Mouse (Mus musculus): ENCODE measurements at regions not wholly inside any gene's neighbourhood (a gene's known extent, or its start where the extent isn't known, plus 50 kb on each side); places are given as distances from the start of the nearest gene placed in this dataset.

GRCm38 (mm10) chr17:80796790-80797189, 68.5 kb upstream of the Map4k3 start:
- Histone ChIP-seq H3K27ac (replicated peaks; ENCODE audit: low read depth, low read length) (no peak overlapping the region), H3K4me2 (ENCODE audit: low read depth, severe bottlenecking) (no peak overlapping the region), H3K9me3 (ENCODE audit: control insufficient read depth, low read length) (no peaks in the 10 kb centered on the region), H3K27me3 (ENCODE audit: control insufficient read depth, insufficient read depth, low read length) (no peaks in the 10 kb centered on the region), H3K4me1 (ENCODE audit: control insufficient read depth, insufficient read depth, low read length) (peaks cover 5% of the 10 kb centered on the region), H3K4me3 (ENCODE audit: low read depth, low read length) (no peak overlapping the region), H3K36me3 (ENCODE audit: control insufficient read depth, insufficient read depth, low read length) (no peaks in the 10 kb centered on the region), H3K9ac (ENCODE audit: low read length) (no peak overlapping the region)
- DNase-seq (ENCODE audit: low spot score), result no peak
- no peak for ATAC-seq (ENCODE audit: insufficient number of reproducible peaks, low FRiP score, low TSS enrichment, low read depth)
- 86% methylated on average over 5 of the region's 5 CpGs for WGBS

GRCm38 (mm10) chr17:80796386-80796785, 68.1 kb upstream of the Map4k3 start:
- DNase-seq (ENCODE audit: low spot score) (no peak), ATAC-seq (ENCODE audit: insufficient number of reproducible peaks, low FRiP score, low TSS enrichment, low read depth) (no peak)
- H3K9ac ChIP-seq (ENCODE audit: low read length), result no peak overlapping the region
- no peak overlapping the region for H3K4me3 ChIP-seq (ENCODE audit: low read depth, low read length)
- no peak overlapping the region for H3K4me2 ChIP-seq (ENCODE audit: low read depth, severe bottlenecking)
- H3K9me3 ChIP-seq (ENCODE audit: control insufficient read depth, low read length), result no peaks in the 10 kb centered on the region
- H3K27ac ChIP-seq (replicated peaks; ENCODE audit: low read depth, low read length), result no peak overlapping the region
- H3K27me3 ChIP-seq (ENCODE audit: control insufficient read depth, insufficient read depth, low read length), result no peaks in the 10 kb centered on the region
- H3K36me3 ChIP-seq (ENCODE audit: control insufficient read depth, insufficient read depth, low read length), result no peaks in the 10 kb centered on the region
- H3K4me1 ChIP-seq (ENCODE audit: control insufficient read depth, insufficient read depth, low read length), result peaks cover 2% of the 10 kb centered on the region
- 87% methylated on average over 8 of the region's 8 CpGs for WGBS

- Histone ChIP-seq H3K27ac (replicated peaks; ENCODE audit: low read depth, low read length) (no peak overlapping the region), H3K4me1 (ENCODE audit: control insufficient read depth, insufficient read depth, low read length) (peaks cover 1% of the 10 kb centered on the region; the same call in 1 of the 2 replicates), H3K27me3 (ENCODE audit: control insufficient read depth, insufficient read depth, low read length) (no peaks in the 10 kb centered on the region), H3K9ac (ENCODE audit: low read length) (no peak overlapping the region), H3K36me3 (ENCODE audit: control insufficient read depth, insufficient read depth, low read length) (no peaks in the 10 kb centered on the region), H3K9me3 (ENCODE audit: control insufficient read depth, low read length) (no peaks in the 10 kb centered on the region), H3K4me3 (ENCODE audit: low read depth, low read length) (no peak overlapping the region), H3K4me2 (ENCODE audit: low read depth, severe bottlenecking) (no peak overlapping the region)
- ATAC-seq (ENCODE audit: insufficient number of reproducible peaks, low FRiP score, low TSS enrichment, low read depth), result no peak
- no peak for DNase-seq (ENCODE audit: low spot score)
- WGBS, result 85% methylated on average over 8 of the region's 8 CpGs
These were observed 67.3 kb upstream of the Map4k3 start for GRCm38 (mm10) chr17:80795453-80796105.

GRCm38 (mm10) chr17:80792605-80793004, 64.3 kb upstream of the Map4k3 start:
- H3K4me1 ChIP-seq (ENCODE audit: control insufficient read depth, insufficient read depth, low read length), result no peaks in the 10 kb centered on the region
- H3K36me3 ChIP-seq (ENCODE audit: control insufficient read depth, insufficient read depth, low read length), result no peaks in the 10 kb centered on the region
- H3K4me3 ChIP-seq (ENCODE audit: low read depth, low read length), result no peak overlapping the region
- H3K9me3 ChIP-seq (ENCODE audit: control insufficient read depth, low read length), result no peaks in the 10 kb centered on the region
- no peak overlapping the region for H3K27ac ChIP-seq (replicated peaks; ENCODE audit: low read depth, low read length)
- no peak overlapping the region for H3K9ac ChIP-seq (ENCODE audit: low read length)
- no peaks in the 10 kb centered on the region for H3K27me3 ChIP-seq (ENCODE audit: control insufficient read depth, insufficient read depth, low read length)
- no peak for ATAC-seq (ENCODE audit: insufficient number of reproducible peaks, low FRiP score, low TSS enrichment, low read depth)
- 82% methylated on average over 4 of the region's 4 CpGs for WGBS
- DNase-seq (ENCODE audit: low spot score), result no peak
- no peak overlapping the region for H3K4me2 ChIP-seq (ENCODE audit: low read depth, severe bottlenecking)

GRCm38 (mm10) chr17:80789706-80790105, 61.4 kb upstream of the Map4k3 start:
- H3K4me2 ChIP-seq (ENCODE audit: low read depth, severe bottlenecking), result no peak overlapping the region
- H3K36me3 ChIP-seq (ENCODE audit: control insufficient read depth, insufficient read depth, low read length), result no peaks in the 10 kb centered on the region
- H3K27ac ChIP-seq (replicated peaks; ENCODE audit: low read depth, low read length), result no peak overlapping the region
- ATAC-seq (ENCODE audit: insufficient number of reproducible peaks, low FRiP score, low TSS enrichment, low read depth) (no peak), DNase-seq (ENCODE audit: low spot score) (no peak)
- no peaks in the 10 kb centered on the region for H3K4me1 ChIP-seq (ENCODE audit: control insufficient read depth, insufficient read depth, low read length)
- no peak overlapping the region for H3K9ac ChIP-seq (ENCODE audit: low read length)
- no peaks in the 10 kb centered on the region for H3K27me3 ChIP-seq (ENCODE audit: control insufficient read depth, insufficient read depth, low read length)
- no peaks in the 10 kb centered on the region for H3K9me3 ChIP-seq (ENCODE audit: control insufficient read depth, low read length)
- H3K4me3 ChIP-seq (ENCODE audit: low read depth, low read length), result no peak overlapping the region
- 83% methylated on average over 12 of the region's 12 CpGs for WGBS

- WGBS, result 93% methylated on average over 3 of the region's 3 CpGs
- Histone ChIP-seq H3K9me3 (ENCODE audit: control insufficient read depth, low read length) (no peaks in the 10 kb centered on the region), H3K4me1 (ENCODE audit: control insufficient read depth, insufficient read depth, low read length) (no peaks in the 10 kb centered on the region), H3K9ac (ENCODE audit: low read length) (no peak overlapping the region), H3K27ac (replicated peaks; ENCODE audit: low read depth, low read length) (no peak overlapping the region), H3K4me2 (ENCODE audit: low read depth, severe bottlenecking) (no peak overlapping the region), H3K4me3 (ENCODE audit: low read depth, low read length) (no peak overlapping the region), H3K27me3 (ENCODE audit: control insufficient read depth, insufficient read depth, low read length) (no peaks in the 10 kb centered on the region), H3K36me3 (ENCODE audit: control insufficient read depth, insufficient read depth, low read length) (no peaks in the 10 kb centered on the region)
- ATAC-seq (ENCODE audit: insufficient number of reproducible peaks, low FRiP score, low TSS enrichment, low read depth) (no peak), DNase-seq (ENCODE audit: low spot score) (no peak)
These were observed 60.7 kb upstream of the Map4k3 start for GRCm38 (mm10) chr17:80789000-80789399.

GRCm38 (mm10) chr17:80786858-80787257, 58.6 kb upstream of the Map4k3 start:
- DNase-seq (ENCODE audit: low spot score), result no peak
- 85% methylated on average over 2 of the region's 2 CpGs for WGBS
- H3K4me3 ChIP-seq (ENCODE audit: low read depth, low read length), result no peak overlapping the region
- no peak overlapping the region for H3K4me2 ChIP-seq (ENCODE audit: low read depth, severe bottlenecking)
- no peaks in the 10 kb centered on the region for H3K9me3 ChIP-seq (ENCODE audit: control insufficient read depth, low read length)
- H3K9ac ChIP-seq (ENCODE audit: low read length), result no peak overlapping the region
- no peaks in the 10 kb centered on the region for H3K27me3 ChIP-seq (ENCODE audit: control insufficient read depth, insufficient read depth, low read length)
- no peaks in the 10 kb centered on the region for H3K36me3 ChIP-seq (ENCODE audit: control insufficient read depth, insufficient read depth, low read length)
- H3K4me1 ChIP-seq (ENCODE audit: control insufficient read depth, insufficient read depth, low read length), result no peaks in the 10 kb centered on the region
- no peak for ATAC-seq (ENCODE audit: insufficient number of reproducible peaks, low FRiP score, low TSS enrichment, low read depth)
- no peak overlapping the region for H3K27ac ChIP-seq (replicated peaks; ENCODE audit: low read depth, low read length)

GRCm38 (mm10) chr17:80786061-80786851, 58.0 kb upstream of the Map4k3 start:
- Histone ChIP-seq H3K36me3 (ENCODE audit: control insufficient read depth, insufficient read depth, low read length) (no peaks in the 10 kb centered on the region), H3K4me3 (ENCODE audit: low read depth, low read length) (no peak overlapping the region), H3K27ac (replicated peaks; ENCODE audit: low read depth, low read length) (no peak overlapping the region), H3K9ac (ENCODE audit: low read length) (no peak overlapping the region), H3K27me3 (ENCODE audit: control insufficient read depth, insufficient read depth, low read length) (no peaks in the 10 kb centered on the region), H3K4me1 (ENCODE audit: control insufficient read depth, insufficient read depth, low read length) (no peaks in the 10 kb centered on the region), H3K9me3 (ENCODE audit: control insufficient read depth, low read length) (no peaks in the 10 kb centered on the region), H3K4me2 (ENCODE audit: low read depth, severe bottlenecking) (no peak overlapping the region)
- ATAC-seq (ENCODE audit: insufficient number of reproducible peaks, low FRiP score, low TSS enrichment, low read depth) (no peak), DNase-seq (ENCODE audit: low spot score) (no peak)
- 90% methylated on average over 8 of the region's 8 CpGs for WGBS

Data from limb, embryonic 11.5 days (tissue).